Mouse (Mus musculus) myocyte (in vitro differentiated cells): ENCODE measurements around the gene Atcay.

Experiments used
- E2F4 ChIP-seq: IDR thresholded peaks from one replicate; pipeline ENCODE4 v1.6.1; 2011; ENCODE audit warnings: mild to moderate bottlenecking, control low read depth, moderate library complexity; ENCODE audit not compliant: insufficient read depth
- MYOD1 ChIP-seq, 3 experiments: IDR thresholded peaks; one replicate each; pipeline ENCODE4 v1.6.1; 2011; ENCODE audit warnings: control low read depth in 2 of 3, low read depth in 2 of 3, mild to moderate bottlenecking in 2 of 3, moderate library complexity in 1 of 3; ENCODE audit not compliant: insufficient read length in 2 of 3, control insufficient read depth in 1 of 3
- POLR2A ChIP-seq: IDR thresholded peaks from one replicate; pipeline ENCODE4 v1.6.1; 2011; ENCODE audit warnings: low read depth, mild to moderate bottlenecking, control low read depth, moderate library complexity; ENCODE audit not compliant: insufficient read length

GRCm38 (mm10) chr10:81200605-81201287 lies 29.9 kb downstream of the Atcay start:
- TF ChIP-seq E2F4 (no peak), POLR2A (no peak), MYOD1 (IDR thresholded peaks at IDR 0.05; ENCODE audit: control insufficient read depth in 1 of 3, insufficient read length in 2 of 3, low read depth in 2 of 3) (peak in 1 of 3 experiments; percentile 44)
